Mouse (Mus musculus) hindbrain, embryonic 10.5 days (tissue): ENCODE results near the gene Surf2. TPM values are rescaled to one million over a fixed set of nuclear protein-coding genes. Genes with fewer than 3 reads are reported as not detected.

ENCODE experiments used
- DNase-seq: peaks from one replicate; pipeline ENCODE4 v3.0.0-alpha.2; 2017; ENCODE audit warnings: low spot score
- H3K27ac ChIP-seq: fragments of 300-500 bp; sonication (generic); 2 replicates; pipeline ENCODE4 v1.5.1; 2016; ENCODE audit warnings: mild to moderate bottlenecking, moderate library complexity
- H3K27me3 ChIP-seq: fragments of 300-500 bp; sonication (generic); 2 replicates; pipeline ENCODE4 v1.6.1; 2016; ENCODE audit warnings: mild to moderate bottlenecking; ENCODE audit not compliant: poor library complexity, insufficient read depth, severe bottlenecking
- H3K36me3 ChIP-seq: fragments of 300-500 bp; sonication (generic); 2 replicates; pipeline ENCODE4 v1.6.1; 2016; ENCODE audit warnings: mild to moderate bottlenecking, moderate library complexity
- H3K4me1 ChIP-seq: fragments of 300-500 bp; sonication (generic); replicated peaks from 2 replicates; pipeline ENCODE4 v1.6.1; 2016; ENCODE audit warnings: mild to moderate bottlenecking
- H3K4me3 ChIP-seq: fragments of 300-500 bp; sonication (generic); 2 replicates; pipeline ENCODE4 v1.5.1; 2016; ENCODE audit warnings: mild to moderate bottlenecking, moderate library complexity
- H3K9me3 ChIP-seq: fragments of 300-500 bp; sonication (generic); 2 replicates; pipeline ENCODE4 v1.6.1; 2016; ENCODE audit warnings: mild to moderate bottlenecking, moderate library complexity
- WGBS: fragments of 180-500 bp; shearing (Covaris S2); methylation state at CpG from one replicate; pipeline ENCODE4 v1.1.7; 2016; 5-methylcytosine and 5-hydroxymethylcytosine counted together
- polyA plus RNA-seq: library from polyadenylated mRNA; unstranded; fragments of >200 nt; fragmentation: Nextera tagmentation; extraction: Ambion mirVana; gene quantifications from 2 replicates; pipeline ENCODE4 v1.2.1, GENCODE M21; 2016

Surf2 gene
- polyA plus RNA-seq, 1 experiment from 2014 or later, result 53.2 TPM

GRCm38 (mm10) chr2:26907109-26907508 is 9.1 kb upstream of the Surf2 start:
- Histone ChIP-seq H3K4me1 (peaks cover 51% of the 10 kb centered on the region), H3K36me3 (peaks cover 61% of the 10 kb centered on the region), H3K27ac (no peak overlapping the region), H3K27me3 (no peaks in the 10 kb centered on the region), H3K9me3 (no peaks in the 10 kb centered on the region), H3K4me3 (no peak overlapping the region)
- DNase-seq, result peak; percentile 44
- 75% methylated on average over 4 of the region's 4 CpGs for WGBS

- H3K36me3 ChIP-seq, result peaks cover 78% of the 10 kb centered on the region
- WGBS, result 89% methylated on average over 18 of the region's 18 CpGs
- H3K27ac ChIP-seq, result peak overlapping the region; percentile 4; the same call in 1 of the 2 replicates
- no peaks in the 10 kb centered on the region for H3K9me3 ChIP-seq
- no peaks in the 10 kb centered on the region for H3K27me3 ChIP-seq
- peak overlapping the region; percentile 95 for H3K4me3 ChIP-seq
- no peak for DNase-seq
- peaks cover 52% of the 10 kb centered on the region for H3K4me1 ChIP-seq
These were observed 7.3 kb upstream of the Surf2 start for GRCm38 (mm10) chr2:26908710-26909386.

GRCm38 (mm10) chr2:26909387-26909784 is 6.8 kb upstream of the Surf2 start:
- H3K36me3 ChIP-seq, result peaks cover 80% of the 10 kb centered on the region

GRCm38 (mm10) chr2:26910124-26910993 is 5.8 kb upstream of the Surf2 start, which contains the start of the genes Med22 and Rpl7a:
Med22 (minus strand) TSS chr2:26910677.
Rpl7a (plus strand) TSS chr2:26910764.
- Histone ChIP-seq H3K9me3 (no peaks in the 10 kb centered on the region), H3K36me3 (peaks cover 75% of the 10 kb centered on the region), H3K4me3 (peak within 1 kb of the TSS; percentile 95), H3K4me1 (peaks cover 58% of the 10 kb centered on the region), H3K27ac (peak within 1 kb of the TSS; percentile 95), H3K27me3 (no peaks in the 10 kb centered on the region)
- peak; percentile 98 for DNase-seq
- WGBS, result under 1% methylated on average over 74 of the region's 74 CpGs

More at GRCm38 (mm10) chr2:26909387-26909784, 6.8 kb upstream of the Surf2 start:
- Histone ChIP-seq H3K4me1 (peaks cover 51% of the 10 kb centered on the region), H3K27me3 (no peaks in the 10 kb centered on the region), H3K9me3 (no peaks in the 10 kb centered on the region), H3K4me3 (peak overlapping the region; percentile 95), H3K27ac (peak overlapping the region; percentile 95)
- no peak for DNase-seq

GRCm38 (mm10) chr2:26910994-26911765 is 5.0 kb upstream of the Surf2 start:
- Histone ChIP-seq H3K4me1 (peaks cover 67% of the 10 kb centered on the region), H3K9me3 (no peaks in the 10 kb centered on the region), H3K27me3 (no peaks in the 10 kb centered on the region), H3K4me3 (peak overlapping the region; percentile 95), H3K36me3 (peaks cover 67% of the 10 kb centered on the region), H3K27ac (peak overlapping the region; percentile 95)
- DNase-seq, result no peak
- WGBS, result under 1% methylated on average over 37 of the region's 37 CpGs

GRCm38 (mm10) chr2:26912253-26912770 is 3.9 kb upstream of the Surf2 start:
- WGBS, result 79% methylated on average over 5 of the region's 5 CpGs
- Histone ChIP-seq H3K27me3 (no peaks in the 10 kb centered on the region), H3K9me3 (no peaks in the 10 kb centered on the region), H3K4me3 (peak overlapping the region; percentile 95), H3K4me1 (peaks cover 76% of the 10 kb centered on the region), H3K27ac (0 out of 2 replicates have a peak overlapping the region, but pooled peaks have one; percentile 23), H3K36me3 (peaks cover 58% of the 10 kb centered on the region)
- DNase-seq, result no peak

- Histone ChIP-seq H3K4me3 (no peak overlapping the region), H3K4me1 (peaks cover 73% of the 10 kb centered on the region), H3K36me3 (peaks cover 58% of the 10 kb centered on the region), H3K27ac (no peak overlapping the region), H3K27me3 (no peaks in the 10 kb centered on the region), H3K9me3 (no peaks in the 10 kb centered on the region)
- no peak for DNase-seq
- WGBS, result 88% methylated on average over 17 of the region's 17 CpGs
These were observed 2.6 kb upstream of the Surf2 start for GRCm38 (mm10) chr2:26913416-26914147.

- Histone ChIP-seq H3K4me3 (peak overlapping the region; percentile 88), H3K36me3 (peaks cover 60% of the 10 kb centered on the region), H3K27me3 (no peaks in the 10 kb centered on the region), H3K9me3 (no peaks in the 10 kb centered on the region), H3K4me1 (peaks cover 66% of the 10 kb centered on the region), H3K27ac (no peak overlapping the region)
- no peak for DNase-seq
- 65% methylated on average over 8 of the region's 8 CpGs for WGBS
These were observed 1.8 kb upstream of the Surf2 start for GRCm38 (mm10) chr2:26914148-26914941.

- peak overlapping the region; percentile 92 for H3K27ac ChIP-seq
- H3K4me1 ChIP-seq, result peaks cover 55% of the 10 kb centered on the region
- H3K27me3 ChIP-seq, result no peaks in the 10 kb centered on the region
- H3K36me3 ChIP-seq, result peaks cover 78% of the 10 kb centered on the region
- no peak for DNase-seq
- 2% methylated on average over 13 of the region's 13 CpGs for WGBS
- peak overlapping the region; percentile 88 for H3K4me3 ChIP-seq
- no peaks in the 10 kb centered on the region for H3K9me3 ChIP-seq
These were observed 571 bp downstream of the Surf2 start for GRCm38 (mm10) chr2:26916738-26917137.

- DNase-seq, result no peak
- Histone ChIP-seq H3K27ac (no peak overlapping the region), H3K4me3 (no peak overlapping the region), H3K4me1 (peaks cover 36% of the 10 kb centered on the region), H3K9me3 (no peaks in the 10 kb centered on the region), H3K36me3 (peaks cover 78% of the 10 kb centered on the region), H3K27me3 (no peaks in the 10 kb centered on the region)
- 92% methylated on average over 3 of the region's 3 CpGs for WGBS
These were observed 3.5 kb downstream of the Surf2 start for GRCm38 (mm10) chr2:26919684-26920083.

- DNase-seq, result no peak
- H3K27ac ChIP-seq, result no peak overlapping the region
- H3K9me3 ChIP-seq, result no peaks in the 10 kb centered on the region
- H3K27me3 ChIP-seq, result no peaks in the 10 kb centered on the region
- peaks cover 83% of the 10 kb centered on the region for H3K36me3 ChIP-seq
- WGBS, result 90% methylated on average over 6 of the region's 6 CpGs
- peaks cover 30% of the 10 kb centered on the region for H3K4me1 ChIP-seq
- H3K4me3 ChIP-seq, result no peak overlapping the region
These were observed 4.2 kb downstream of the Surf2 start for GRCm38 (mm10) chr2:26920190-26920855.
